Comparison of ENCODE assay signal across 9 mouse cellular contexts in genomic region chr13:111410831-111411230, GRCm38 (mm10).
DNase-seq lines count a peak whose midpoint lies in the region; ATAC-seq and TF ChIP-seq lines count a peak whose summit lies in the region.
"Had no signal": no experiment of that assay in that cellular context is flagged by ENCODE, and none has a peak within 500 bp of the region (broad histone marks: within the 10 kb centered on the region; RNA-seq: fewer than 3 reads in every experiment).

No protein-coding gene starts in this region.

- no peaks in the 10 kb centered on the region for H3K36me3 ChIP-seq in forebrain, embryonic 13.5 days (ENCODE audit: poor library complexity, severe bottlenecking)
- no peaks in the 10 kb centered on the region for H3K36me3 ChIP-seq in forebrain, embryonic 10.5 days (replicated peaks)
- no peaks in the 10 kb centered on the region for H3K36me3 ChIP-seq in megakaryocyte, embryonic 14.5 days (replicated peaks; ENCODE audit: low read length)
- no peaks in the 10 kb centered on the region for H3K36me3 ChIP-seq in intestine, embryonic 15.5 days
- H3K36me3 ChIP-seq in midbrain, postnatal 0 days (ENCODE audit: insufficient read depth, low read length): no peaks in the 10 kb centered on the region
- H3K36me3 ChIP-seq: heart, embryonic 15.5 days had no signal

- no peak for DNase-seq in forebrain, embryonic 10.5 days (ENCODE audit: extremely low spot score, low spot score)
- DNase-seq in midbrain, postnatal 0 days (ENCODE audit: low spot score): peak; percentile 79
- no peak for DNase-seq in gastrocnemius, adult 18-20 months (ENCODE audit: low spot score)

- H3K9me3 ChIP-seq in forebrain, embryonic 13.5 days (replicated peaks): no peaks in the 10 kb centered on the region
- no peaks in the 10 kb centered on the region for H3K9me3 ChIP-seq in forebrain, embryonic 10.5 days
- no peaks in the 10 kb centered on the region for H3K9me3 ChIP-seq in megakaryocyte, embryonic 14.5 days
- H3K9me3 ChIP-seq in intestine, embryonic 15.5 days: no peaks in the 10 kb centered on the region
- no peaks in the 10 kb centered on the region for H3K9me3 ChIP-seq in midbrain, postnatal 0 days (ENCODE audit: low read length)
- H3K9me3 ChIP-seq: heart, embryonic 15.5 days had no signal

- H3K27ac ChIP-seq in forebrain, embryonic 13.5 days: no peak overlapping the region
- no peak overlapping the region for H3K27ac ChIP-seq in forebrain, embryonic 10.5 days
- H3K27ac ChIP-seq in cortical plate, adult 2 months (ENCODE audit: insufficient read depth, low read length): no peak overlapping the region
- H3K27ac ChIP-seq in intestine, embryonic 15.5 days: no peak overlapping the region
- H3K27ac ChIP-seq in midbrain, postnatal 0 days (ENCODE audit: low read depth, low read length): no peak overlapping the region
- H3K27ac ChIP-seq: heart, embryonic 15.5 days had no signal

- no peak overlapping the region for H3K9ac ChIP-seq in forebrain, embryonic 13.5 days
- no peak overlapping the region for H3K9ac ChIP-seq in intestine, embryonic 15.5 days
- H3K9ac ChIP-seq in midbrain, postnatal 0 days (replicated peaks; ENCODE audit: low read length, poor library complexity, severe bottlenecking): no peak overlapping the region
- H3K9ac ChIP-seq: heart, embryonic 15.5 days had no signal

- H3K4me3 ChIP-seq in forebrain, embryonic 13.5 days: no peak overlapping the region
- H3K4me3 ChIP-seq in forebrain, embryonic 10.5 days: no peak overlapping the region
- peak overlapping the region; percentile 62 for H3K4me3 ChIP-seq in megakaryocyte, embryonic 14.5 days (replicated peaks)
- no peak overlapping the region for H3K4me3 ChIP-seq in cortical plate, adult 2 months (ENCODE audit: insufficient read depth, low read length)
- H3K4me3 ChIP-seq in intestine, embryonic 15.5 days (replicated peaks): no peak overlapping the region
- H3K4me3 ChIP-seq in midbrain, postnatal 0 days (ENCODE audit: low read depth, low read length): no peak overlapping the region
- H3K4me3 ChIP-seq: heart, embryonic 15.5 days had no signal

- TF ChIP-seq POLR2A in cortical plate, adult 2 months (IDR thresholded peaks at IDR 0.05; ENCODE audit: extremely low read depth, insufficient read depth, low read length): no peak

- H3K4me2 ChIP-seq in forebrain, embryonic 13.5 days: no peak overlapping the region
- no peak overlapping the region for H3K4me2 ChIP-seq in intestine, embryonic 15.5 days (replicated peaks)
- no peak overlapping the region for H3K4me2 ChIP-seq in midbrain, postnatal 0 days (ENCODE audit: low read depth, low read length, poor library complexity, severe bottlenecking)
- H3K4me2 ChIP-seq: heart, embryonic 15.5 days had no signal

- no peaks in the 10 kb centered on the region for H3K4me1 ChIP-seq in forebrain, embryonic 13.5 days
- no peaks in the 10 kb centered on the region for H3K4me1 ChIP-seq in forebrain, embryonic 10.5 days
- H3K4me1 ChIP-seq in megakaryocyte, embryonic 14.5 days: peaks cover 29% of the 10 kb centered on the region
- H3K4me1 ChIP-seq in cortical plate, adult 2 months (ENCODE audit: control insufficient read depth, insufficient read depth, low read length): peaks cover 5% of the 10 kb centered on the region
- 0 out of 2 replicates have a peak, but pooled peaks cover 7% of the 10 kb centered on the region for H3K4me1 ChIP-seq in intestine, embryonic 15.5 days (replicated peaks)
- no peaks in the 10 kb centered on the region for H3K4me1 ChIP-seq in midbrain, postnatal 0 days (ENCODE audit: insufficient read depth, low read length)

- no peaks in the 10 kb centered on the region for H3K27me3 ChIP-seq in forebrain, embryonic 13.5 days
- H3K27me3 ChIP-seq in forebrain, embryonic 10.5 days (ENCODE audit: poor library complexity, severe bottlenecking): no peaks in the 10 kb centered on the region
- H3K27me3 ChIP-seq in megakaryocyte, embryonic 14.5 days (replicated peaks): peaks cover 3% of the 10 kb centered on the region
- no peaks in the 10 kb centered on the region for H3K27me3 ChIP-seq in intestine, embryonic 15.5 days (replicated peaks)
- no peaks in the 10 kb centered on the region for H3K27me3 ChIP-seq in midbrain, postnatal 0 days (ENCODE audit: insufficient read depth, low read length)
- H3K27me3 ChIP-seq: heart, embryonic 15.5 days had no signal

- peak; percentile 61 for TF ChIP-seq CTCF in cortical plate, adult 2 months (IDR thresholded peaks at IDR 0.05; ENCODE audit: extremely low read depth, insufficient read depth, low read length)
- peak; percentile 91 for TF ChIP-seq CTCF in midbrain, postnatal 0 days (IDR thresholded peaks at IDR 0.05)

- 5% methylated on average over 7 of the region's 7 CpGs for WGBS in forebrain, embryonic 13.5 days
- 3% methylated on average over 7 of the region's 7 CpGs for WGBS in forebrain, embryonic 10.5 days
- 2% methylated on average over 7 of the region's 7 CpGs for WGBS in intestine, embryonic 15.5 days
- WGBS in midbrain, postnatal 0 days: 3% methylated on average over 7 of the region's 7 CpGs

- ATAC-seq in forebrain, embryonic 13.5 days: peak; percentile 27; the same call in 1 of the 2 replicates
- no peak for ATAC-seq in megakaryocyte, adult 5-6 weeks (ENCODE audit: poor library complexity, severe bottlenecking)
- 0 out of 2 replicates have a peak, but pooled peaks have one; percentile 8 for ATAC-seq in intestine, embryonic 15.5 days
- ATAC-seq in midbrain, postnatal 0 days (ENCODE audit: low FRiP score): no peak

Comparison
In these comparisons a context has a peak if more than half of its experiments do, and no peak if none do; other contexts are left out.
1. ATAC-seq: peak in forebrain, embryonic 13.5 days (single experiment) and intestine, embryonic 15.5 days (single experiment); none in megakaryocyte, adult 5-6 weeks (single experiment) and midbrain, postnatal 0 days (single experiment).